ENCODE assay signal across 8 mouse cellular contexts in the genomic region with DNA sequence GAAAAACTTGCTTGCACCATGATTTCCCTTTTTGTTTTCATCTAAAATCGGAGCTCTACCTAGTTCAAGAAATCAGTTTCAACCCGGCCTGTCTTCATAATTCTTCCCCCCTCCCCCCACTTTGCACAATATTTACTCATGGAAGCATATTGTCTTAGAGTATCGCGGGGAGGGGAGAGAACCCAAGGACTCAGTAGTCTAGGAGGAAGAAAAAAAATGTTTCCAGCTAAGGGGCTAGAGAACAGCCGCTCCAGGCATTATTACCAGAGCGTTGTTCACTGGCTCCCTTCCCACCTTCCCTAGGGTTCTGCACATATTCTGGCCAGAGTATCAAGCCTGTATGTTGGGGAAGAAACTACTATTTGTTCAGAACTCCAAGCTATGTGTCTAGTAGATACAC.
DNase-seq lines count a peak whose midpoint lies in the region; ATAC-seq and TF ChIP-seq lines count a peak whose summit lies in the region.

No protein-coding gene starts in this region.

- H3K27me3 ChIP-seq in cerebellum, adult 2 months (ENCODE audit: control insufficient read depth, insufficient read depth, low read length) = no peaks in the 10 kb centered on the region
- no peaks in the 10 kb centered on the region for H3K27me3 ChIP-seq in neural tube, embryonic 11.5 days (ENCODE audit: control insufficient read depth, insufficient read depth, low read length)
- no peaks in the 10 kb centered on the region for H3K27me3 ChIP-seq in limb, embryonic 15.5 days
- no peaks in the 10 kb centered on the region for H3K27me3 ChIP-seq in stomach, postnatal 0 days (ENCODE audit: control insufficient read depth, insufficient read depth, low read length)

- TF ChIP-seq CTCF in cerebellum, adult 2 months (IDR thresholded peaks at IDR 0.05; ENCODE audit: borderline replicate concordance, insufficient read depth, low read depth, low read length) = no peak
- no peak for TF ChIP-seq CTCF in stomach, postnatal 0 days (IDR thresholded peaks at IDR 0.05; ENCODE audit: low read depth)

- no peaks in the 10 kb centered on the region for H3K4me1 ChIP-seq in cerebellum, adult 2 months (ENCODE audit: control insufficient read depth, insufficient read depth, low read length)
- no peaks in the 10 kb centered on the region for H3K4me1 ChIP-seq in neural tube, embryonic 11.5 days (ENCODE audit: control insufficient read depth, insufficient read depth, low read length)
- H3K4me1 ChIP-seq in limb, embryonic 15.5 days = no peaks in the 10 kb centered on the region
- no peaks in the 10 kb centered on the region for H3K4me1 ChIP-seq in stomach, postnatal 0 days (replicated peaks; ENCODE audit: control insufficient read depth, insufficient read depth)

- no peak for TF ChIP-seq POLR2A in cerebellum, adult 2 months (IDR thresholded peaks at IDR 0.05; ENCODE audit: borderline replicate concordance, insufficient read depth, low read length)

- H3K4me3 ChIP-seq in cerebellum, adult 2 months (replicated peaks; ENCODE audit: insufficient read depth, low read depth, low read length) = peak overlapping the region; percentile 58
- H3K4me3 ChIP-seq in neural tube, embryonic 11.5 days (ENCODE audit: low read depth, low read length) = peak overlapping the region; percentile 15; the same call in 1 of the 2 replicates
- H3K4me3 ChIP-seq in limb, embryonic 15.5 days = peak overlapping the region; percentile 49
- peak overlapping the region; percentile 50 for H3K4me3 ChIP-seq in stomach, postnatal 0 days (ENCODE audit: low read depth, low read length)

- peak overlapping the region; percentile 51 for H3K4me2 ChIP-seq in neural tube, embryonic 11.5 days (ENCODE audit: low read depth)
- H3K4me2 ChIP-seq in limb, embryonic 15.5 days = peak overlapping the region; percentile 41
- peak overlapping the region; percentile 54 for H3K4me2 ChIP-seq in stomach, postnatal 0 days (replicated peaks; ENCODE audit: low read depth)

- no peak overlapping the region for H3K27ac ChIP-seq in cerebellum, adult 2 months (ENCODE audit: insufficient read depth, low read length)
- no peak overlapping the region for H3K27ac ChIP-seq in neural tube, embryonic 11.5 days (ENCODE audit: low read depth, low read length)
- peak overlapping the region; percentile 72 for H3K27ac ChIP-seq in limb, embryonic 15.5 days
- H3K27ac ChIP-seq in stomach, postnatal 0 days (replicated peaks) = peak overlapping the region; percentile 59

- no peak for TF ChIP-seq EP300 in stomach, postnatal 0 days (optimal IDR thresholded peaks at IDR 0.05)

- ATAC-seq in neural tube, embryonic 11.5 days (ENCODE audit: insufficient read depth, low FRiP score, low TSS enrichment) = peak; percentile 11; the same call in 1 of the 2 replicates
- no peak for ATAC-seq in limb, embryonic 15.5 days (ENCODE audit: insufficient number of reproducible peaks, low FRiP score, low TSS enrichment, low read depth)
- peak; percentile 52 for ATAC-seq in stomach, postnatal 0 days (ENCODE audit: low FRiP score, low TSS enrichment)

- DNase-seq in cerebellum, adult 2 months = no peak
- no peak for DNase-seq in cerebellum, adult 11 months
- no peak for DNase-seq in neural tube, embryonic 11.5 days (ENCODE audit: low spot score)
- DNase-seq in neural tube, embryonic 10.5 days (ENCODE audit: extremely low spot score, low spot score) = no peak
- no peak for DNase-seq in stomach, postnatal 0 days (ENCODE audit: low spot score)
- no peak for DNase-seq in adrenal gland, adult (ENCODE audit: inconsistent age in 2 of 2, low spot score in 1 of 2)
- DNase-seq in right cerebral cortex, postnatal 4 days = no peak

- 10% methylated on average over 6 of the region's 6 CpGs for WGBS in cerebellum, adult 2 months
- 33% methylated on average over 6 of the region's 6 CpGs for WGBS in neural tube, embryonic 11.5 days
- WGBS in limb, embryonic 15.5 days = 29% methylated on average over 6 of the region's 6 CpGs
- 18% methylated on average over 6 of the region's 6 CpGs for WGBS in stomach, postnatal 0 days

- H3K36me3 ChIP-seq in neural tube, embryonic 11.5 days (ENCODE audit: control insufficient read depth, insufficient read depth, low read length) = no peaks in the 10 kb centered on the region
- no peaks in the 10 kb centered on the region for H3K36me3 ChIP-seq in limb, embryonic 15.5 days
- no peaks in the 10 kb centered on the region for H3K36me3 ChIP-seq in stomach, postnatal 0 days (ENCODE audit: control insufficient read depth, insufficient read depth, low read length)

- H3K9me3 ChIP-seq in neural tube, embryonic 11.5 days (ENCODE audit: control insufficient read depth, low read length) = no peaks in the 10 kb centered on the region
- no peaks in the 10 kb centered on the region for H3K9me3 ChIP-seq in limb, embryonic 15.5 days
- no peaks in the 10 kb centered on the region for H3K9me3 ChIP-seq in stomach, postnatal 0 days (ENCODE audit: control insufficient read depth, low read length)

- H3K9ac ChIP-seq in neural tube, embryonic 11.5 days (ENCODE audit: low read length) = peak overlapping the region; percentile 3; the same call in 1 of the 2 replicates
- H3K9ac ChIP-seq in limb, embryonic 15.5 days = no peak overlapping the region
- H3K9ac ChIP-seq in stomach, postnatal 0 days (ENCODE audit: low read length) = peak overlapping the region; percentile 18

Comparison
In these comparisons a context has a peak if more than half of its experiments do, and no peak if none do; other contexts are left out.
1. H3K27ac ChIP-seq: peak in limb, embryonic 15.5 days (single experiment) and stomach, postnatal 0 days (single experiment); none in cerebellum, adult 2 months (single experiment) and neural tube, embryonic 11.5 days (single experiment).
2. Peak in every context shown above with its lines, with median percentiles within 50 percentile points of each other: H3K4me3 ChIP-seq and H3K4me2 ChIP-seq.